Mouse (Mus musculus) hindbrain, embryonic 13.5 days (tissue): ENCODE measurements around the gene Hyls1. TPM values are rescaled to one million over a fixed set of nuclear protein-coding genes. Genes with fewer than 3 reads are reported as not detected.

Source experiments
- ATAC-seq: fragments of 200-750 bp; cut with Nextera tagmentation; 2 replicates; pipeline ENCODE4 v1.8.0; 2017; ENCODE audit warnings: moderate TSS enrichment; ENCODE audit not compliant: low FRiP score
- H3K27ac ChIP-seq: fragments of 300-500 bp; sonication (generic); 2 replicates; pipeline ENCODE4 v1.5.1; 2015; ENCODE audit warnings: inconsistent platforms, mild to moderate bottlenecking, moderate library complexity
- H3K27me3 ChIP-seq: fragments of 300-500 bp; sonication (generic); 2 replicates; pipeline ENCODE4 v1.6.1; 2015; ENCODE audit warnings: mild to moderate bottlenecking, inconsistent platforms
- H3K36me3 ChIP-seq: fragments of 300-500 bp; sonication (generic); 2 replicates; pipeline ENCODE4 v1.6.1; 2015; ENCODE audit warnings: mild to moderate bottlenecking, inconsistent platforms
- H3K4me1 ChIP-seq: fragments of 300-500 bp; sonication (generic); replicated peaks from 2 replicates; pipeline ENCODE4 v1.6.1; 2015; ENCODE audit warnings: inconsistent platforms
- H3K4me2 ChIP-seq: fragments of 300-500 bp; sonication (generic); 2 replicates; pipeline ENCODE4 v1.6.1; 2015; ENCODE audit warnings: inconsistent platforms, mild to moderate bottlenecking, moderate library complexity
- H3K4me3 ChIP-seq: fragments of 300-500 bp; sonication (generic); 2 replicates; pipeline ENCODE4 v1.5.1; 2015; ENCODE audit warnings: mild to moderate bottlenecking, inconsistent platforms
- H3K9ac ChIP-seq: fragments of 300-500 bp; sonication (generic); 2 replicates; pipeline ENCODE4 v1.6.1; 2015; ENCODE audit warnings: mild to moderate bottlenecking, inconsistent platforms
- H3K9me3 ChIP-seq: fragments of 300-500 bp; sonication (generic); 2 replicates; pipeline ENCODE4 v1.6.1; 2016; ENCODE audit warnings: inconsistent platforms
- WGBS: fragments of 180-500 bp; shearing (Covaris S2); methylation state at CpG from one replicate; pipeline ENCODE4 v1.1.7; 2015; 5-methylcytosine and 5-hydroxymethylcytosine counted together
- polyA plus RNA-seq: library from polyadenylated mRNA; unstranded; fragments of >200 nt; fragmentation: Nextera tagmentation; extraction: Ambion mirVana; gene quantifications from 2 replicates; pipeline ENCODE4 v1.2.1, GENCODE M21; 2015

Hyls1 gene
- polyA plus RNA-seq, 1 experiment from 2014 or later: 21.3 TPM

DNA sequence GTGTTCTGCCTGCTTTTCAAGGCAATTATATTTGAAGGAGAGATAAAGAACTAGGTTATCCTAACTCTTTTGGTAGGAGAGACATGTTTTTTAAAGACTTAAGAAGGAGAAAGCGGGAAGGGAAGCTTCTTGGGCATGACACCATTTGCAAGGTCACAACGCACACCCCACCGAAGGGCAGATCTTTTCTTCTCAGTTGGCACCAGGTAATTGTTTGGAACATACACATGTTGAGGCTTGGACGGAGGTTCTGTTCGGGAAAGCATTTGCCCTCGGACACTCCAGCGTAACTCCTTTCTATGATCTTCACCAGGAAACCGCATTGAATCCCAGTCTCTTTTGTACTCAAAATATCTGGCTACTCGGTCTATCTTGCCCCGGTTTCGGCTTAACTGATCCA, 9.1 kb downstream of the Hyls1 start:
- no peaks in the 10 kb centered on the region for H3K9me3 ChIP-seq
- peaks cover 29% of the 10 kb centered on the region for H3K4me1 ChIP-seq
- no peak overlapping the region for H3K4me3 ChIP-seq
- no peak overlapping the region for H3K27ac ChIP-seq
- H3K27me3 ChIP-seq: peaks cover 8% of the 10 kb centered on the region
- peaks cover 25% of the 10 kb centered on the region for H3K36me3 ChIP-seq
- no peak overlapping the region for H3K9ac ChIP-seq
- no peak for ATAC-seq
- no peak overlapping the region for H3K4me2 ChIP-seq
- 93% methylated on average over 11 of the region's 11 CpGs for WGBS

DNA sequence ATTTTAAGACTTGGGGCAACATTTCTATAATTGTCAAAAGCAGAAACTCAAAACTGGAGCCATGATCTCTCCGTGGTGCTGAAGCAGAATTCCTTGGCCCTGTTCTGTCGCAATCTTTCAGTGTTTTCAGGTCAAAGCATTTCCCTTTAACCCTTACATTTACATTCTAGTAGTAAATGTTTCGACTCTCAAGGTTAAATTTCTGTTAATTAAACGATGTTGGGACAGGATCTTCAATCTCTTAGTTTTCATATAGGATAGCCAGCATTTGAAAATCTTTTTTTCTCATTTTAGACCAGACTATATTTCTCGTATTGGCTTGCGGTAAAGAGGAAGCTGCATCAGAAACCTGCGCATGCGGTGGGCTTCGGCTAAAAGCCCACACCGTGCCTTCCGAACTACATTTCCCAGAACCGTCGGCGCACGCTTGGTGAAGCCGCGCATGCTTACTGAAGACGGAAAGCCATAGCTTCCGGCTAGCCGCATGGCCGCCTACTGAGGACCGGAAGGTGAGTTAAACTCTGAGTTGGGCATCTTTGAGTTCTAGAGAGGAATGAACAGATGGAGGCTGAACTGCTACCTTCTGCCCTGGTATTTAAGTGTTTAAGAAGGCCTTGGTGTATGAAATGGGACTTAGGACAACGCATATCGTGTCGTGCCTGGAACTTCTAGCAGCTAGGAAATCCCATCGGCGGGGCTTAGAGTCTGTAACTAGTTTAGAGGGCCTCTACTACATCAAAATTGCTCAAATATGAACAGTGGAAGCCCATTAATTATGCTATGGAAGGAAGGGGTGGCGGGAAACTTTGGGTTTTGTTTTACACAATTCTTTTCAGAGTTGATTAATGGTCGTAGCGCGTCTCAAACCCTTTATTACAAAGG, 10.9 kb downstream of the Hyls1 start:
- H3K4me3 ChIP-seq: peak overlapping the region; percentile 64
- peaks cover 29% of the 10 kb centered on the region for H3K4me1 ChIP-seq
- H3K9me3 ChIP-seq: no peaks in the 10 kb centered on the region
- peak overlapping the region; percentile 89 for H3K4me2 ChIP-seq
- H3K27me3 ChIP-seq: peaks cover 8% of the 10 kb centered on the region
- H3K27ac ChIP-seq: peak overlapping the region; percentile 85
- H3K36me3 ChIP-seq: peaks cover 25% of the 10 kb centered on the region
- WGBS: 2% methylated on average over 31 of the region's 31 CpGs
- peak; percentile 90 for ATAC-seq
- peak overlapping the region; percentile 80 for H3K9ac ChIP-seq

- peaks cover 29% of the 10 kb centered on the region for H3K4me1 ChIP-seq
- H3K9ac ChIP-seq: peak within 1 kb of the TSS; percentile 80
- H3K4me3 ChIP-seq: peak within 1 kb of the TSS; percentile 64
- 2% methylated on average over 57 of the region's 59 CpGs for WGBS
- peak within 1 kb of the TSS; percentile 85 for H3K27ac ChIP-seq
- ATAC-seq: peak; percentile 86
- no peaks in the 10 kb centered on the region for H3K9me3 ChIP-seq
- peaks cover 32% of the 10 kb centered on the region for H3K36me3 ChIP-seq
- peak within 1 kb of the TSS; percentile 89 for H3K4me2 ChIP-seq
- H3K27me3 ChIP-seq: peaks cover 8% of the 10 kb centered on the region
Observed at GRCm38 (mm10) chr9:35558257-35559008, 11.8 kb downstream of the Hyls1 start, which contains the start of the genes Ddx25 and Pus3. TSS of gene Ddx25 (minus strand) at chr9:35558528. TSS of gene Pus3 (plus strand) at chr9:35558595.

GRCm38 (mm10) chr9:35556494-35557102, 13.6 kb downstream of the Hyls1 start:
- H3K27me3 ChIP-seq: peaks cover 8% of the 10 kb centered on the region
- H3K36me3 ChIP-seq: peaks cover 42% of the 10 kb centered on the region
- H3K4me3 ChIP-seq: no peak overlapping the region
- no peak overlapping the region for H3K9ac ChIP-seq
- no peak overlapping the region for H3K4me2 ChIP-seq
- no peak overlapping the region for H3K27ac ChIP-seq
- WGBS: 86% methylated on average over 12 of the region's 12 CpGs
- peaks cover 27% of the 10 kb centered on the region for H3K4me1 ChIP-seq
- H3K9me3 ChIP-seq: no peaks in the 10 kb centered on the region
- no peak for ATAC-seq

DNA sequence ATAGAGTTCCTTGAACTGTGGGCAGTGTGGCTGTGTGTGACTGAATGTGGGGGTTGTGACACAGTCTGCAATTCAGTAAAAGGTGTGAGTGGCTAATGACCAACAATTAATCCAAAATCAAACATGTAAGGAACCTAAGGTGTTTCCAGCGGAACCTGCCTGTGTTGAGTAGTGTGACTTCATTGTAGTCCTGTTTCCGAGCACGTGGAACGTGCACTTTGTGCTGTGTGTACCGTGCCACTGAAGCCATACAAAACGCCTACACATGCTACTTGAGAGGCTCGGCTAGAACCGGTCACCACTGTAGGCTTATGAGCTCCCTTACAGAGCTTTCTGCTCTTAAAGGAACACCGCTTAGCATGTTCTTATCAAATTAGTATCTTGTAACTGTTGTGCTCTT, 21.7 kb downstream of the Hyls1 start:
- WGBS: 79% methylated on average over 9 of the region's 9 CpGs
- Histone ChIP-seq H3K27me3 (no peaks in the 10 kb centered on the region), H3K27ac (no peak overlapping the region), H3K9me3 (no peaks in the 10 kb centered on the region), H3K9ac (no peak overlapping the region), H3K4me2 (no peak overlapping the region), H3K4me1 (no peaks in the 10 kb centered on the region), H3K4me3 (no peak overlapping the region), H3K36me3 (peaks cover 73% of the 10 kb centered on the region)
- no peak for ATAC-seq

- Histone ChIP-seq H3K36me3 (peaks cover 71% of the 10 kb centered on the region), H3K27ac (no peak overlapping the region), H3K9me3 (no peaks in the 10 kb centered on the region), H3K4me1 (no peaks in the 10 kb centered on the region), H3K9ac (no peak overlapping the region), H3K27me3 (peaks cover 2% of the 10 kb centered on the region; the same call in 1 of the 2 replicates), H3K4me3 (no peak overlapping the region), H3K4me2 (no peak overlapping the region)
- 80% methylated on average over 9 of the region's 9 CpGs for WGBS
- ATAC-seq: no peak
Observed at GRCm38 (mm10) chr9:35546745-35547144, 23.5 kb downstream of the Hyls1 start.

- WGBS: 79% methylated on average over 12 of the region's 12 CpGs
- peaks cover 2% of the 10 kb centered on the region; the same call in 1 of the 2 replicates for H3K27me3 ChIP-seq
- no peaks in the 10 kb centered on the region for H3K9me3 ChIP-seq
- H3K4me2 ChIP-seq: no peak overlapping the region
- no peak overlapping the region for H3K9ac ChIP-seq
- no peak overlapping the region for H3K4me3 ChIP-seq
- ATAC-seq: no peak
- no peaks in the 10 kb centered on the region for H3K4me1 ChIP-seq
- peaks cover 64% of the 10 kb centered on the region for H3K36me3 ChIP-seq
- H3K27ac ChIP-seq: no peak overlapping the region
Observed at GRCm38 (mm10) chr9:35545704-35546103, 24.5 kb downstream of the Hyls1 start.

GRCm38 (mm10) chr9:35544666-35545065, 25.5 kb downstream of the Hyls1 start:
- Histone ChIP-seq H3K36me3 (peaks cover 63% of the 10 kb centered on the region), H3K27me3 (peaks cover 9% of the 10 kb centered on the region), H3K9me3 (no peaks in the 10 kb centered on the region), H3K27ac (no peak overlapping the region), H3K4me1 (no peaks in the 10 kb centered on the region), H3K4me3 (no peak overlapping the region), H3K9ac (no peak overlapping the region), H3K4me2 (no peak overlapping the region)
- 45% methylated on average over 2 of the region's 2 CpGs for WGBS
- ATAC-seq: no peak

DNA sequence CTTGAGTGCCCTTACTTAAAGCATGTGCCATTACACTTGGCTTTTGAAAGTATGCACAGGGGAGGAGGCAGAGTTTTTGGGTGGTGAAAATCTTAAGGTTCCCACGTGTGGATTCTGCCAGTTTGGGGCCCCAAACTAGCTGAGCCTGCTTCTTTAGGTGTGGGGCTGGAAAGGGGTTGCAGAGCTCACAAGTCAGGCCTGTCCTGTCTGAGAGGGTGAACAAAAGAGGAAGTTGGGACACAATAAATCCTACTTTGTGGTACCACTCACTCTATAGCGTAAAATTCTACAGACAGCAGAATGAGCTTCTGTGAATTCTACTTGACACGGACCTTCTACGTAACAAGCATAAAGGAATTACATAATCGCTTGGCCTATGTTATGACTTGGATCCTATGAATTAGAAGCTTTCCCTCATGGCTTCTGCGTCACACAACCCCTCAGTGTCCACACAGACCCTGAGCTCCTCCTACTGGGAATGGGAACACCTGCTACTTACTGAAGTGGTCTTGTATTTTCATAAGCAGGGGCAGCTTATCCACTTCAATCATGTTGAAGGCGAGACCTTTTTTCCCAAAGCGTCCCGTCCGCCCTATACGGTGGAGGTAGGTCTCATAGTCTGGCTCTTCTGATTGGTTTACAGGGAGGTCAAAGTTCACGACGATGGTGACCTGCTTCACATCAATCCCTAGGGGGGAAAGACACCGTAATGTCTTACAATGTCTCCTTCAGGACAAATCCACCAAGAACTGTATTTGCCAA, 26.9 kb downstream of the Hyls1 start:
- Histone ChIP-seq H3K9ac (no peak overlapping the region), H3K36me3 (peaks cover 59% of the 10 kb centered on the region), H3K4me2 (no peak overlapping the region), H3K9me3 (no peaks in the 10 kb centered on the region), H3K27ac (no peak overlapping the region), H3K27me3 (peaks cover 9% of the 10 kb centered on the region), H3K4me3 (no peak overlapping the region), H3K4me1 (no peaks in the 10 kb centered on the region)
- no peak for ATAC-seq
- WGBS: 87% methylated on average over 14 of the region's 14 CpGs

GRCm38 (mm10) chr9:35541941-35542340, 28.3 kb downstream of the Hyls1 start:
- Histone ChIP-seq H3K27me3 (peaks cover 9% of the 10 kb centered on the region), H3K4me2 (no peak overlapping the region), H3K27ac (no peak overlapping the region), H3K36me3 (peaks cover 48% of the 10 kb centered on the region), H3K9me3 (no peaks in the 10 kb centered on the region), H3K4me3 (no peak overlapping the region), H3K9ac (no peak overlapping the region), H3K4me1 (no peaks in the 10 kb centered on the region)
- no peak for ATAC-seq
- 75% methylated on average over 6 of the region's 6 CpGs for WGBS

GRCm38 (mm10) chr9:35541488-35541887, 28.7 kb downstream of the Hyls1 start:
- Histone ChIP-seq H3K36me3 (peaks cover 44% of the 10 kb centered on the region), H3K4me1 (no peaks in the 10 kb centered on the region), H3K9me3 (no peaks in the 10 kb centered on the region), H3K9ac (no peak overlapping the region), H3K4me3 (no peak overlapping the region), H3K27ac (no peak overlapping the region), H3K27me3 (peaks cover 9% of the 10 kb centered on the region), H3K4me2 (no peak overlapping the region)
- peak; percentile 76 for ATAC-seq
- WGBS: 9% methylated on average over 6 of the region's 6 CpGs
